13 mouse cellular contexts compared by ENCODE assay signal in genomic region chr1:86858876-86859275, GRCm38 (mm10).
DNase-seq lines count a peak whose midpoint lies in the region; ATAC-seq and TF ChIP-seq lines count a peak whose summit lies in the region.
"Had no signal": no experiment of that assay in that cellular context is flagged by ENCODE, and none has a peak within 500 bp of the region (broad histone marks: within the 10 kb centered on the region; RNA-seq: fewer than 3 reads in every experiment).

No protein-coding gene starts in this region.

- no peaks in the 10 kb centered on the region for H3K27me3 ChIP-seq in intestine, postnatal 0 days (replicated peaks; ENCODE audit: control insufficient read depth, insufficient read depth, low read length)
- no peaks in the 10 kb centered on the region for H3K27me3 ChIP-seq in intestine, embryonic 15.5 days (replicated peaks)
- H3K27me3 ChIP-seq in heart, embryonic 10.5 days (ENCODE audit: insufficient read depth, poor library complexity, severe bottlenecking): no peaks in the 10 kb centered on the region
- H3K27me3 ChIP-seq in lung, embryonic 16.5 days (ENCODE audit: control insufficient read depth, insufficient read depth, low read depth, low read length): no peaks in the 10 kb centered on the region
- no peaks in the 10 kb centered on the region for H3K27me3 ChIP-seq in limb, embryonic 10.5 days (ENCODE audit: low read depth, poor library complexity, severe bottlenecking)
- H3K27me3 ChIP-seq: stomach, embryonic 15.5 days had no signal

- H3K4me2 ChIP-seq in intestine, postnatal 0 days (replicated peaks; ENCODE audit: low read depth): no peak overlapping the region
- H3K4me2 ChIP-seq in intestine, embryonic 15.5 days (replicated peaks): no peak overlapping the region
- H3K4me2 ChIP-seq in lung, embryonic 16.5 days (ENCODE audit: low read depth, low read length): no peak overlapping the region
- H3K4me2 ChIP-seq: stomach, embryonic 15.5 days had no signal

- in situ Hi-C loops in ES-E14 (cut with MboI; ENCODE audit: low sequenced_read_pairs in 2 of 2, unreplicated experiment in 2 of 2): no loop called here

- no peaks in the 10 kb centered on the region for H3K9me3 ChIP-seq in intestine, postnatal 0 days (ENCODE audit: control insufficient read depth)
- H3K9me3 ChIP-seq in intestine, embryonic 15.5 days: no peaks in the 10 kb centered on the region
- H3K9me3 ChIP-seq in ES-E14 (ENCODE audit: control insufficient read depth, insufficient read depth, low read depth, low read length): no peaks in the 10 kb centered on the region
- no peaks in the 10 kb centered on the region for H3K9me3 ChIP-seq in heart, embryonic 10.5 days
- no peaks in the 10 kb centered on the region for H3K9me3 ChIP-seq in lung, embryonic 16.5 days (ENCODE audit: control insufficient read depth, low read length)
- H3K9me3 ChIP-seq in limb, embryonic 10.5 days (replicated peaks): no peaks in the 10 kb centered on the region
- H3K9me3 ChIP-seq: stomach, embryonic 15.5 days had no signal

- H3K4me3 ChIP-seq in intestine, postnatal 0 days (ENCODE audit: low read depth, low read length): no peak overlapping the region
- H3K4me3 ChIP-seq in intestine, embryonic 15.5 days (replicated peaks): no peak overlapping the region
- H3K4me3 ChIP-seq in ES-E14 (ENCODE audit: insufficient read depth in 1 of 2, low read depth in 1 of 2, low read length in 2 of 2, poor library complexity in 1 of 2, severe bottlenecking in 1 of 2): no peak overlapping the region
- H3K4me3 ChIP-seq in heart, embryonic 10.5 days: no peak overlapping the region
- H3K4me3 ChIP-seq in lung, embryonic 16.5 days (ENCODE audit: low read length): no peak overlapping the region
- H3K4me3 ChIP-seq in limb, embryonic 10.5 days: no peak overlapping the region
- H3K4me3 ChIP-seq: stomach, embryonic 15.5 days had no signal

- intact Hi-C loops in gastrocnemius, postnatal 14 days (cut with DNase I; ENCODE audit: low total_unique reads): no loop called here

- WGBS in intestine, postnatal 0 days: 30% methylated on average over 1 of the region's 1 CpGs
- 63% methylated on average over 1 of the region's 1 CpGs for WGBS in intestine, embryonic 15.5 days
- 67% methylated on average over 1 of the region's 1 CpGs for WGBS in heart, embryonic 10.5 days
- WGBS in lung, embryonic 16.5 days: 50% methylated on average over 1 of the region's 1 CpGs
- 76% methylated on average over 1 of the region's 1 CpGs for WGBS in limb, embryonic 10.5 days

- no peak overlapping the region for H3K9ac ChIP-seq in intestine, postnatal 0 days (ENCODE audit: low read depth, low read length)
- no peak overlapping the region for H3K9ac ChIP-seq in intestine, embryonic 15.5 days
- no peak overlapping the region for H3K9ac ChIP-seq in ES-E14 (ENCODE audit: insufficient read depth, low read depth, low read length, poor library complexity, severe bottlenecking)
- no peak overlapping the region for H3K9ac ChIP-seq in lung, embryonic 16.5 days (ENCODE audit: low read length)
- H3K9ac ChIP-seq: stomach, embryonic 15.5 days had no signal

- no peaks in the 10 kb centered on the region; the same call in 1 of the 2 replicates for H3K4me1 ChIP-seq in intestine, postnatal 0 days (replicated peaks; ENCODE audit: control insufficient read depth, insufficient read depth, low read length)
- H3K4me1 ChIP-seq in intestine, embryonic 15.5 days (replicated peaks): no peaks in the 10 kb centered on the region
- H3K4me1 ChIP-seq in ES-E14 (ENCODE audit: control insufficient read depth in 2 of 2, insufficient read depth in 2 of 2, low read length in 2 of 2, poor library complexity in 1 of 2): no peaks in the 10 kb centered on the region
- H3K4me1 ChIP-seq in heart, embryonic 10.5 days: peaks cover 13% of the 10 kb centered on the region
- H3K4me1 ChIP-seq in lung, embryonic 16.5 days (replicated peaks; ENCODE audit: control insufficient read depth, insufficient read depth, low read length): 0 out of 2 replicates have a peak, but pooled peaks cover 2% of the 10 kb centered on the region
- no peaks in the 10 kb centered on the region for H3K4me1 ChIP-seq in limb, embryonic 10.5 days
- H3K4me1 ChIP-seq: stomach, embryonic 15.5 days had no signal

- ATAC-seq in intestine, postnatal 0 days: peak; percentile 31; the same call in 1 of the 2 replicates
- no peak for ATAC-seq in intestine, embryonic 15.5 days
- ATAC-seq in lung, embryonic 16.5 days (ENCODE audit: low read depth): peak; percentile 75
- ATAC-seq: CD4-positive, CD25-positive, alpha-beta regulatory T cell, adult 4 months; hindbrain, embryonic 16.5 days had no signal

- H3K36me3 ChIP-seq in intestine, postnatal 0 days (ENCODE audit: control insufficient read depth, insufficient read depth): peaks cover 6% of the 10 kb centered on the region; the same call in 1 of the 2 replicates
- H3K36me3 ChIP-seq in intestine, embryonic 15.5 days: no peaks in the 10 kb centered on the region
- no peaks in the 10 kb centered on the region; the same call in 1 of the 2 replicates for H3K36me3 ChIP-seq in ES-E14 (ENCODE audit: control insufficient read depth, insufficient read depth, low read length, poor library complexity, severe bottlenecking)
- no peaks in the 10 kb centered on the region for H3K36me3 ChIP-seq in heart, embryonic 10.5 days
- H3K36me3 ChIP-seq in lung, embryonic 16.5 days (ENCODE audit: control insufficient read depth, insufficient read depth, low read length): no peaks in the 10 kb centered on the region; the same call in 1 of the 2 replicates
- peaks cover 17% of the 10 kb centered on the region; the same call in 1 of the 2 replicates for H3K36me3 ChIP-seq in limb, embryonic 10.5 days

- TF ChIP-seq CTCF in intestine, postnatal 0 days (IDR thresholded peaks at IDR 0.05; ENCODE audit: low read depth): no peak

- no peak overlapping the region for H3K27ac ChIP-seq in intestine, postnatal 0 days (ENCODE audit: low read depth, low read length)
- H3K27ac ChIP-seq in intestine, embryonic 15.5 days: no peak overlapping the region
- H3K27ac ChIP-seq in ES-E14 (ENCODE audit: insufficient read depth, low read depth, low read length, poor library complexity, severe bottlenecking): no peak overlapping the region
- no peak overlapping the region for H3K27ac ChIP-seq in heart, embryonic 10.5 days
- H3K27ac ChIP-seq in lung, embryonic 16.5 days (ENCODE audit: low read length): no peak overlapping the region
- no peak overlapping the region for H3K27ac ChIP-seq in limb, embryonic 10.5 days
- H3K27ac ChIP-seq: stomach, embryonic 15.5 days had no signal

- peak; percentile 19 for DNase-seq in ES-E14 (ENCODE audit: low read depth, low spot score)
- peak; percentile 73 for DNase-seq in heart, embryonic 10.5 days (ENCODE audit: low spot score)
- DNase-seq in spleen, postnatal 36 days (ENCODE audit: low spot score in 2 of 2): no peak
- no peak for DNase-seq in gastrocnemius, postnatal 14 days
- no peak for DNase-seq in limb, embryonic 10.5 days (ENCODE audit: low spot score)
- DNase-seq: cerebellum, adult 8-10 months; thymus, postnatal 4 days had no signal

TF ChIP-seq in ES-E14, 5 proteins besides CTCF, POLR2A, EP300 and RAD21:
- TF ChIP-seq CHD2 (IDR thresholded peaks at IDR 0.05; ENCODE audit: low read depth, low read length) (no peak), ZC3H11A (IDR thresholded peaks at IDR 0.05; ENCODE audit: borderline replicate concordance, low read depth, low read length) (no peak), MAFK (IDR thresholded peaks at IDR 0.05; ENCODE audit: insufficient read depth, low read depth, low read length) (no peak)
TF ChIP-seq in ES-E14: peak in this region for 0.

Comparison
In these comparisons a context has a peak if more than half of its experiments do, and no peak if none do; other contexts are left out.
1. DNase-seq: peak in ES-E14 (single experiment) and heart, embryonic 10.5 days (single experiment); none in spleen, postnatal 36 days (0 of 2), gastrocnemius, postnatal 14 days (single experiment) and limb, embryonic 10.5 days (single experiment).